Mouse (Mus musculus) lung, adult 2 months (tissue): ENCODE data around the gene Thrap3. TPM values are rescaled to one million over a fixed set of nuclear protein-coding genes. Genes with fewer than 3 reads are reported as not detected.

Source experiments
- DNase-seq: peaks from one replicate; pipeline ENCODE4 v3.0.0; 2022
- H3K4me1 ChIP-seq: fragments of 200-500 bp; 2 replicates; pipeline ENCODE4 v1.6.1; 2011; ENCODE audit warnings: low read length; ENCODE audit not compliant: control insufficient read depth, insufficient read depth
- H3K4me3 ChIP-seq: fragments of 200-500 bp; replicated peaks from 2 replicates; pipeline ENCODE3; 2011; ENCODE audit warnings: low read depth, mild to moderate bottlenecking, control low read depth, low read length; ENCODE audit errors: extremely low read depth
- CTCF ChIP-seq: fragments of 200-500 bp; IDR thresholded peaks from 2 replicates; pipeline ENCODE4 v1.5.1; 2011; ENCODE audit warnings: mild to moderate bottlenecking, low read length, control low read depth; ENCODE audit not compliant: insufficient read depth
- POLR2A ChIP-seq: fragments of 200-500 bp; IDR thresholded peaks from 2 replicates; pipeline ENCODE4 v1.6.1; 2011; ENCODE audit warnings: low read depth, mild to moderate bottlenecking, control low read depth, low read length, borderline replicate concordance; ENCODE audit errors: extremely low read depth
- WGBS: fragments of 180-500 bp; shearing (Covaris S2); methylation state at CpG from one replicate; pipeline ENCODE4 v1.1.7; 2018; 5-methylcytosine and 5-hydroxymethylcytosine counted together
- polyA plus RNA-seq: library from polyadenylated mRNA; depleted of rRNA; stranded (reverse); fragments of >200 nt; gene quantifications from 2 replicates; pipeline ENCODE4 v1.2.3, GENCODE M21; 2012

Thrap3 gene
- polyA plus RNA-seq, 1 experiment = 62.8 TPM

DNA sequence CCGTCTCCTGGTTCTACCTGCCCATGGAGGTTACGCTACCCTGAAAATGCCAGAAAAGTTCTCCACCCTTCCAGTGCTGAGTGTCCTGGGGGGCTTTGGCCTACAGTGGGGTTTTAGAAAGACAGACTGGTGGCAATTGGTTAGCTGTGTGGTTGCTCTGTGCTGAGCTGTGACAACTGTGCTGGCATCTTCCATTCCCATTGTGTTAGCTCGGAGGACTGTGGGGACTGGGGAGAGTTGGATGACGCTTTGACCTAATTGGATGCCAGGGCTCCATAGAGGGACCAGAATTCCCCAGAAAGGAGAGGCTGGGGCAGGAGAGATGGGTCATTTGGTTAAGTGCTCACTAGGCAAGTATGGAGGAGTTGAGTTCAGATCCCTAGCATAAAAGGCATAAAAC, 68.3 kb downstream of the Thrap3 start:
- no peak overlapping the region for H3K4me3 ChIP-seq
- H3K4me1 ChIP-seq = peaks cover 23% of the 10 kb centered on the region
- TF ChIP-seq POLR2A = no peak
- no peak for TF ChIP-seq CTCF
- 82% methylated on average over 4 of the region's 4 CpGs for WGBS
- no peak for DNase-seq

DNA sequence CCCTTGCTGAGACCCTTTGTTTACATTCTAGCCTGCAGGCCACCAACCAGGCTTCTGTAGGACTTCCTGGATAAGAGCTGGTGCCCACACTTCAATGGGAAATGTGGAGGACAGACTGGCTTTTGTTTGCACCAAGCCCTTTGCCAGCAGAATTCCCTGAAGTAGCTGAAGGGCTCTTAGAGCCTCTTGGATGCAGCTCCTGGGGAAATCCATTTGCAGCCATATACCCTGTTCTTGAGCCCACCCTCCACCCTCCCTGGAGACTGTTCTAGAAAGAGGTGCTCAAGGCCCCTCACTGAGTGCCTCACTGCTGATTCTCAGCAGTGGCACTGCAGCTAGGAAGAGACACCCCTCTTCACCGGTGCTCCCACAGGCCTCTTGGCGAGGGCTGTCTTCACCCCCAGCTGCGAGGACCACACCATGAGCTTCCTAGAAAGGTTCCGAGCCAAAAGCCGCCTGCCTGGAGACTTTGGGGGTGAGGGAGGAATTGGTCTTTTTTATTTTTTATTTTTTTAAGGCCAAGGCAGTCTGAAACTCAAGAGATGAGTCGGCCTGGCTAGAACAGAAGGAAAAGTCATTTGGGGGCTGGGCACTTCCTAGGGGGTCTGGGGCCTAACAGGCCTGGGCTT, 69.8 kb downstream of the Thrap3 start:
- 46% methylated on average over 6 of the region's 6 CpGs for WGBS
- TF ChIP-seq POLR2A (no peak), CTCF (no peak)
- Histone ChIP-seq H3K4me1 (peaks cover 23% of the 10 kb centered on the region), H3K4me3 (no peak overlapping the region)
- peak; percentile 50 for DNase-seq

DNA sequence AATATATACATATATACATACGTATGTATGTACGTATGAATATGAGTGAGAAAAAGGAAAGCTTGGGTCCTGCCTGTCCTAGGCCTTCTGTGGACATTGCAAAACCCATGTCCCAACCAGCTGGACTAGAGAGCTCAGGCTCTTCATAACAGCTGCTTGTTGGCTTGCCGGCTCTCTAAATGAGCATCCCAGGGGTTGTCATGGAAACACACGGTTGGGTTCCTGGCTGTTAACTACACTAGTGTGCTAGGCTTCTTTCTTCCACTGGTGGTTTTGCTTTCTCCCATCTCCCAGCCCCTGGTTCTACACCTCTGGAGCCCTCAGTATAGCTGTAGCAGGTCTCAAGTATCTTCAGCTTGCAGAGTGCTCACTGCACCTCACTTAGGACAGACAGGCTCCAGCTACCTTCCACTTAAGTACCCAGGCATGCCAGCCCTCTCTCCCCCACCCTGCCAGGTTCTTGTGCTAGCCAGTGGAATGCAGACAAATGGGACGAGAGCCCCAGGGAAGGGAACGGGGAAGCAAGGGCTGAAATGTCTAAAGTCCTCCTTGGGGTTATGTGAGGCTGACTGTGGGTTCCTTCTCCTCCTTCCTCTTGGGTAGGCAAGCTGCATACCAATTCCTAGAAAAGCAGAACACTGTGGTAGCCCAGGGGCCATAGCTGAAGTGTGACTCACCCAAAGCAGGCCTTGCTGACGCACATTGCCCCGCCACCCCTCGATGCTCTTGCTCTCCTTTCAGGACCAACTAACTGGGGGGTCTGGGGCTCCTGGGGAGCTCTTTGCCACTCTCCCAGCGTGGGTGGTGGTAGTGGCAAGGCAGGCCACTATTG, 71.1 kb downstream of the Thrap3 start:
- TF ChIP-seq CTCF (no peak), POLR2A (no peak)
- H3K4me1 ChIP-seq = peaks cover 23% of the 10 kb centered on the region
- no peak overlapping the region for H3K4me3 ChIP-seq
- 34% methylated on average over 10 of the region's 10 CpGs for WGBS
- DNase-seq = peak; percentile 62

DNA sequence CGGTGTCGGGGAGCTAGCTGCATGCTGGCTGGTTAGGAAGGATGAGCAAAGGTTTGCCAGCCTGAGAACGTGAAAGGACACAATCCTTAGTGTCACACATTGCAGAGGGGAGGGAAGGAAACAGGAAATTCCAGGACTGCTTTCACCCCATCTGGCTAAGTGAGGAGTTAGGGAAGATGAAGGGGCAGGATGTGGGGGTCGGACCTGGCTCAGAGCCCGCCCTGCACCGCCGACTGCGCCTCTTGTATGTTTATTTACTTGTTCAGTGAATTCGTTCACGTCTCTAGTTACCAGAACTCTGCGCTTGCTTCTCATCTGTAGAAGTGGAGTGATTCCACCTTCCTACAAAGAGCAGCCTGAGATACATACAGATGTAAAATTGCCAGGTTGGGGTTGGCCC, 72.1 kb downstream of the Thrap3 start:
- no peak overlapping the region for H3K4me3 ChIP-seq
- H3K4me1 ChIP-seq = peaks cover 23% of the 10 kb centered on the region
- no peak for TF ChIP-seq CTCF
- no peak for TF ChIP-seq POLR2A
- WGBS = 24% methylated on average over 11 of the region's 11 CpGs
- DNase-seq = no peak

DNA sequence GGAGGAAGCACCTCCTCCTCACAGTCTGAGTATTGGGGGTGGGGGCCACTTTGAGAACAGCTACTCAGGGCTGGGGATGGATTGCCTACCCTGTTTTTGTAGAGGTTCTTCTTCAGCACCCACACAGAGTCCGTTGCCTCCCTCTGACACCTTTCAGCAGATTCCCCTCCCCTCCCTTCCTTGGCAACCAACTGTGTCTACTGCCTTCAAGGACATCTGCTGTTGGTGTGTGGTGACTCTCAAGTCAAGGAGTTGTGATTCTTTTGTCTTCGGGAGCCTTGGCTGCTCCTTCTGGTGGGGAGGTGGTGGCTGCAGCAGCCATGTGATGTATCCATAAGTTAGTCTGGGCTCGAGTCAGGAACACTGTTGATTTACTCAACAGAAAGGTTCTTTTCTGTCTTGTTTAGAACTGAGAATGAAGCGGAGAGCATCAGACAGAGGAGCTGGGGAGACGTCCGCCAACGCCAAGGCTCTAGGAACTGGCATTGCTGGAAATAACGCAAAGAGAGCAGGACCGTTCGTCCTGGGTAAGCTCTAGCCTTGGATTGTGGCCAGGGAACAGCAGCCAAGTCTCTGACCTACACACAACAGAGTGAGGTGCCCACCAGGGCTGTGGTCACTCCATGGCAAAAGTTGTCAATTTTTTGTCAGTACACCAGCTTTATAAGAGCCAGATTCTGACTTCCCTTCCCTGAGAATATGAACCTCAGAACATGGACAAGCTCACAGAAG, 79.1 kb downstream of the Thrap3 start:
- no peak for DNase-seq
- WGBS = 61% methylated on average over 10 of the region's 10 CpGs
- Histone ChIP-seq H3K4me3 (no peak overlapping the region), H3K4me1 (no peaks in the 10 kb centered on the region)
- TF ChIP-seq POLR2A (no peak), CTCF (no peak)

DNA sequence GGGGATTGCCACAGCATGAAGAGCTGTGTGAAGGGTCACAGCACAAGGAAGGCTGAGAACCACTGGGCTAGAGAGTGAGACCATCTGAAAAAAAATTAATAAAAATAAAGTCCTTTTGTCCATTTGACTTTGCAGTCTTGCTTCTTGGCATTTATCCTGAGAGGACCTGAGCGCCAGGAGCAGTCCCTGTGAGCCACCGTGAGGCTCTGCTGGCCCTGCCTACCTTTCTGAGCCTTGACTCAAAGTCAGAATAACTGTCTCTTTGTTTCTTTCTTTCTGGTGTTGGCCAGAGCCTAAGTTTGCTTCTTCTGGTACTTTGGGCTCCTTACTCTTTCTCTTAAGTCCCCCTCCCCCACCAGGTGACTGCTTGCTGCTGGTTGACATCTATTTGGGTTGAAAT, 82.1 kb downstream of the Thrap3 start:
- no peak overlapping the region for H3K4me3 ChIP-seq
- H3K4me1 ChIP-seq = no peaks in the 10 kb centered on the region
- no peak for TF ChIP-seq CTCF
- TF ChIP-seq POLR2A = no peak
- WGBS = 81% methylated on average over 2 of the region's 2 CpGs
- DNase-seq = no peak

DNA sequence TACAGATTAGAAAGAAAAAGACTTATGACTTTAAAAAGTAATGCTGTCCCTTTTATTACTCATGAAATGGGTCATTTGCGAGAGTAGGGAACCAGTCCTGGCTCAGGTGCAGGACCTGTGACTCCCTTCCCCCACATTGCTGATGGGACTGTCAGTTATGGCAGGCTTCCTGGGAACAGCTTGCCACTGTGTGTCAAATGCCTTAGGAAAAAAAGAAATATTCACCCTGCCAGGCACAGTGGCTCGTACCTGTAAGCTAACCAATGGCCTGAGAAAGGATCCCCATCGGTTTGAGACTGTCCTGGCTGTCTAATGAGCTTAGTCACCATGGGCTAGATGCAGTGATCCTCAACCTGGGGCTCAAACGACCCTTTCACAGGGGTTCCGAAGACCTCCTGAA, 82.5 kb downstream of the Thrap3 start:
- no peak for DNase-seq
- Histone ChIP-seq H3K4me1 (no peaks in the 10 kb centered on the region), H3K4me3 (no peak overlapping the region)
- no peak for TF ChIP-seq POLR2A
- no peak for TF ChIP-seq CTCF
- WGBS = 86% methylated on average over 5 of the region's 5 CpGs

DNA sequence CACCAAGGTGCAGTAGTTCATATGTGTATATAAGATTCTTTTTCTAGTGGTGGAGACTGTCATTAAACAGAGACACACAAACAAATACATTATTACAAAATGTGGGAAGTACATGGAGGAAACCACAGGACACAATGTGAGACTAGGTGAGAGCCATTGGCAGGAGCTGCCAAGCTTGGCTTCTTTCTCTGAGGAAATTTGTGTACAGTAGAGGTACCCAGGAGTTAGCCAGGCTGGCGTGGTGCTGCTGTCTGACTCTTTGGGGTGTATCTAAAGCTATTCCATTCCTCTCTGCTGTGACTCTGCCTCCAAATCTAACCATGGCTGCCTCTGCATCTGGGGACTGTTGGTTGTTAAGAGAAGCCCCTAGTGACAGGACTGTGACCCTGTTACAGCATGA, 83.5 kb downstream of the Thrap3 start:
- Histone ChIP-seq H3K4me1 (peaks cover 2% of the 10 kb centered on the region; the same call in 1 of the 2 replicates), H3K4me3 (no peak overlapping the region)
- DNase-seq = no peak
- 81% methylated on average over 1 of the region's 1 CpGs for WGBS
- TF ChIP-seq POLR2A (no peak), CTCF (no peak)

DNA sequence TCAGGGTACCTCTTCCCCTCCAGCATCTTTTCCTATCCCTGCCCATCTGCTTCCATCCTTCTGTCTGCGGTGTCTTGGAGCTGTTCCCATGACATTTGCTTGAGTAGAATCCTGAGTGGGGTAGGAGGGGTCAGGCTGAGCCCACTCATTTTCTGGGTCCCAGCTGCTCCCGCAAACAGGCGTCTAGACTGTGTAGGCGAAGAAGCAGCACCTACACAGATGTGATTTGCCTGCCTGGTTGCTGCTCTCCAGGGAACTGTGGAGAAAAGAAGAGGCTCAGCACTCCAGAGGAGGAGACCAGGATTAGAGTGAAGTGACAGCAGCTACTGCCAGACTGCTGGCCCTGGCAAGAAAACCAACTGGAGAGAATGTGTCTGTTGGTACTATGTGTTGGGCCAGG, 83.9 kb downstream of the Thrap3 start:
- Histone ChIP-seq H3K4me3 (no peak overlapping the region), H3K4me1 (peaks cover 5% of the 10 kb centered on the region)
- TF ChIP-seq CTCF = no peak
- TF ChIP-seq POLR2A = no peak
- no peak for DNase-seq
- WGBS = 79% methylated on average over 4 of the region's 4 CpGs
